Mouse (Mus musculus) embryo, embryonic 10.5 days (tissue): ENCODE measurements around the gene Lmntd1.
A peak's percentile ranks its signal among the peaks of the same experiment; 100 is the strongest.

Experiments
- DNase-seq: peaks from one replicate; pipeline ENCODE4 v3.0.0-alpha.2; 2015; ENCODE audit warnings: low spot score

Lmntd1 gene

DNA sequence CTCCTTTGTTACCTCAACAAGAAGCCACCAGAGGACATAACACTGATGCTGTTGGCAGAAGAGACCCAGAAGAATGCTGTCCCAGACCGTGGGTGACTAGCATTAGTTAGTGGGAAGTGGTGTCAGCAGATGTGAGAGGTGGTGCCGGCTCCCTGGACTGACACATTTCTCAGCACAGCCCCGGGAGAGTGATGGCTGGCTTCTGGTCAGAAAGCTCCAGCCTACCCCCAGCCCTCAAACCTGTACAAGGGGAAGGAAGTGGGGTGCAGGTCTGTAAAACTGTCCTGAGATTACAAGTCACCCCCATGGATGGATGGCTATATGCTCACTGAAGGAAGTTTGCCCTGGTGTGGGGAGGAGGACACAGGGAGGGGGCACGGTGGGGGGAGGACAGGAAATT is 235.4 kb downstream of the Lmntd1 start:
- DNase-seq: no peak

DNA sequence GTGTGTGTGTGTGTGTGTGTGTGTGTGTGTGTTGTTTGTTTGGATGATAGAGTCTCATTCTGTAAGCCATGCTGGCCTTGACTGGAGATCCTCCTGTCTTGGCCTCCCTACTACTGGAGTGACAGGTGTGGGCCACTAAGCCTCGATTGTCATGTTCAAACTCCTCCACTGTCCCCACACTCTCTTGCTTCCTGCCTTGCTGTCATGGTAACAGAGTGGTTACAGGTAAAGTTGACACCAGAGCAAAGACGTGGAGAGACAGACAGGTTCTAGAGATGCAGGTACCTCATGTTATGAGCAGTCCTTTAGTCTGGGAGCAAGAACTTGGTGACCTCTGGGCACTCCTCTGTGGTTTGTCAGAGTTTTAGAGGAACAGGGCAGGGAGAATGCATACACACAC is 239.7 kb downstream of the Lmntd1 start:
- no peak for DNase-seq

DNA sequence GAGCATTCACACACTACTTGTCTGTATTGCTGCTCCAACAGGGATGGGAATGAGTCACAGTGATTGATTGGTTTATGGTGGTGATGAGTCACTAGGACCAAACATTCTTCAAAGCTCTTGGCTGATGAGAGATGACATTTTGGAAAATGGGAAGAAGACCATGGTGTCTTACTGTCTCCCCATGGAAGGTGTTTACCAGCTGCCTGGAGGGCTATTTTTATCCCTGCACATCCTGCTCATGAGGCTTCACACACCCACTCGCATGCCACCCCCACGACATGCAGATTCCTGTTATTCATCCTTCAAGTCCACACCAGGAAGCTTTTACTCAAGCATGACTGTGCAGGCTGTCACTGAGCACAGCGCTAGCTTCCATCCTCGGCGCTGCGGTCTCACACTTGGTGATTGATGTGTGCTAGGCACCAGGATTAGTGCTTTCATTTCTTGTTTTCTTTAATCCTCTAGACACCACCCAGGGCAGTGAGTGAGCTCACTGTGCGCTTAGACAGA is 240.4 kb downstream of the Lmntd1 start:
- no peak for DNase-seq

DNA sequence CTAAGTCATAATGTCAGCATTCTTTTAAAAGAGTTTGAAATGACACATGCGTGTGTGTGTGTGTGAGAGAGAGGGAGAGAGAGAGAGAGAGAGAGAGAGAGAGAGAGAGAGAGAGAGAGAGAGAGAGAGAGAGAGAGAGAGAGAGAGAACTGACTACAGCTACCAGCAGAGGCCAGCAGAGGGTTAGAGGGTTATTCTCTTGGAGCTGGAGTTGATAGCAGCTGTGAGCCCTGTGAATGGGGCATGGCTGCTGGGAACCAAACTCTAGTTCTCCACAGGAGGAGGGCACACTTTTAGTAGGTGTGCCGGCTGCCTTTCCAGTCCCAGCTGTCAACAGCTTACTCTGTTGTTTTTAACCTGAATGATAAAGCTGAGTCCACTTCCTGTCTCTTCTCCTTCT is 242.1 kb downstream of the Lmntd1 start:
- no peak for DNase-seq

DNA sequence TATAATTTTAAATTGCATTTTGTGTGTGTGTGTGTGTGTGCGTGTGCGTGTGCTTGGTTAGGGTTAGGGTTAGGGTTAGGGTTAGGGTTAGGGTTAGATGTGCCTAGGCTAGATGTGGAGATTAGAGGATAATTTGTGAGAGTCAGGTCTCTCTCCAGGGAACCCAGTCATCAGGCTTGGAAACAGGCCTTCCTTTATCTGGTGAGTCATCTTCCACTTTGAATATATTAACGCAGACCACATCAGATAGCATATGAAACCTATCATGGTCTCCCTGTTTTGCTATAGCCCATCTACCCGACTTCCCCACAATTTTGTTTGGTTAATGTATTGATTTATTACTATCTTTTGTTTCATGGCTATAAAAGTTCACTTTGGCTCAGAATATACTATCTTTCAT is 242.5 kb downstream of the Lmntd1 start:
- no peak for DNase-seq

DNA sequence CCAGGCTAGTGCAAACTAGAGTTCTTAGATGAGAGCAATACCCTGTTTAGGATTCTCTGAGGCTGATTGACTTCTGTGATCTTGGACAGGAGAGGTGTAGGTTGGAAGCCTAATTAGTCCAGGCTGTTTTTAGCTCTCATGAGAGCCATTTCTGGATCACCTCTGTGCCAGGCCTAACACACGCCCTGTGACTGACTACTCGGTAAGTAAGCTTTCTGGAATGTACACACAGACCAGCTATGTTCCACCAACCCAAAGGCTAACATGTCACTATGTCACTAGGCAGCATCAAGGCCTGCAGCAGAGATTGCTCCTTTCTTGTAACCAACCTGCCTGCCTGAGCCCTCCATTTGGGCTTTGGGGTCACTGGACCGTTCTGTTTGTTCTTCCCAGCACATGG is 243.8 kb downstream of the Lmntd1 start:
- DNase-seq: no peak

DNA sequence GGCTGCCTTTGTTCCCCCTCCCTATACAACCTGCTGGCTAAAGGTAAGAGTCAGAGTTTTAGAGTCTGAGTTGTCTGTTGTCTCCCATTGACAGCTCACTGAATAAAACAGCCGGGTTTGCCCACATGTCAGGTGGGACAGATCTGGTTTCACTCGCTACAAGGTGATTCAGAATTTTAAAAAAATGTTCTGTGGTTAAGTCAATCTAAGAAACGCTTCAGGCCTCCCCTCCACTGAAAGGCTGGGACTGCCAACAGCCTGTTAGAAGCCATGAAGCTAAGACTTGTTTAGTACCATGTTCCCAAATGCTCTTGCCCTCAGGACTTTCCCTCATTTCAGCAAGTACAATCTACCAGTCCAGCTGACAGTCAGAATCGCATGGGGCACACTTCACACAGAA is 244.8 kb downstream of the Lmntd1 start:
- no peak for DNase-seq

DNA sequence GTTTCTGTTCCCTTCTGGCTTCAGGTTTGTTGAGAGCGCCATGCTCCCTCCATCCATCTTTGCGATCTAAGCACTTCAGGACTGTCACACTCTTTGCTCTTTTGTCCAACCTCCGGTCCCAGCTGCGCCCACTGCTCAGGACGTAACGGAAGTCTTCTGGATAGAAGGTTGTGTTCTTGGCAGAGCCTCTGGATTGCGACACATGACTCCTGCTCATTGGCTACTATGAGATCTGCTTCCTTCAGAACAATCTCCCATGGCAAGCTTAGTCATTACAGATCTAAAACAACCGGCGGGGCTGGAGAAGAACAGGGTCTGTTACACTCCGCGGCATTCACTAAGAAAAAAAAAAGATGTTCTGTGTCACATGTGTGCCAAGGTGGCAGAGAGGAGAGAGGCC is 247.6 kb downstream of the Lmntd1 start:
- DNase-seq: no peak

DNA sequence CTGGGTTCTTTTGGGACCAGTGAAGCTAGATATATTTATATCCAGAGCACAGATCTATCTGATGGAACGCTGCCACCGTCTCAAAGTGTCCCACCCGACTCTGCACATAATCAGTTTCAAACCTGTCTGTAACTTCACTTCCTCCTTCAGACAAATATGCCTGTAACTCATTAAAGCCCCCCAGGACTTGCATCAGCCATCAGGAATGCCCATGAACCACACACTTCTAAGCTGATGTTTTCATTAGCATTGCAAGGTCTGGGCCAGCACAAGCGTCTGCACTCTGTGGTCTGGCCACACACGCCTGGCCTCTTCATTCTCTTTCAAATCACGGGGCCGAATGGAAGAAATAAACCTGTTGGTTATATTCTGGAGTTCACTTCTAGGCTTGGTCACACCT is 250.4 kb downstream of the Lmntd1 start:
- no peak for DNase-seq

DNA sequence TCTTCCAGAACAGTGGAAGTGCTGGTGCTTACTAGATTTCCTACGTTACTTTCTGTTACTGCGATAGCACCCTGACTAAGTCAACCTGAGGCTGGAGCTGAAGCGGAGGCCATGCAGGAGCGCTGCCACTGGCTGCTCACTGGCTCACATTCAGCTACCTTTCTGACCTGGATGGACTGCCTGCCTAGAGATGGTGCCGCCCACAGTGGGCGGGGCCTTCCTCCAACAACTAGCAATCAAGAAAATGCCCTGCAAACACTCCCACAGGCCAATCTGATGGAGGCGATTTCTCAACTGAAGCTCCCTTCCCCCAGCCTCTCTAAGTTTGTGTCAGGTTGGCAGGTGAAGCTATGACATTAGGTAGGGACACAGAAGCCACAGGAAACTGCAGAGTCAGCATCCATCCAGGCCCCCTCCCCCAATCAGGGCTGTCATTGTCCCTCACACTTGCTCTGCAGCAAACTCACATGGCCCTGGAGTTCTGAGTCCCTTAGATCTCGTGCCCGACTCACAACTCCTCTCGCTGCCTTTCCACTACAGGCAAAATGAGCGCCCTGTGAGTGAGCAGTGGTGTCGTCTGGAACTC is 252.9 kb downstream of the Lmntd1 start:
- DNase-seq: no peak

DNA sequence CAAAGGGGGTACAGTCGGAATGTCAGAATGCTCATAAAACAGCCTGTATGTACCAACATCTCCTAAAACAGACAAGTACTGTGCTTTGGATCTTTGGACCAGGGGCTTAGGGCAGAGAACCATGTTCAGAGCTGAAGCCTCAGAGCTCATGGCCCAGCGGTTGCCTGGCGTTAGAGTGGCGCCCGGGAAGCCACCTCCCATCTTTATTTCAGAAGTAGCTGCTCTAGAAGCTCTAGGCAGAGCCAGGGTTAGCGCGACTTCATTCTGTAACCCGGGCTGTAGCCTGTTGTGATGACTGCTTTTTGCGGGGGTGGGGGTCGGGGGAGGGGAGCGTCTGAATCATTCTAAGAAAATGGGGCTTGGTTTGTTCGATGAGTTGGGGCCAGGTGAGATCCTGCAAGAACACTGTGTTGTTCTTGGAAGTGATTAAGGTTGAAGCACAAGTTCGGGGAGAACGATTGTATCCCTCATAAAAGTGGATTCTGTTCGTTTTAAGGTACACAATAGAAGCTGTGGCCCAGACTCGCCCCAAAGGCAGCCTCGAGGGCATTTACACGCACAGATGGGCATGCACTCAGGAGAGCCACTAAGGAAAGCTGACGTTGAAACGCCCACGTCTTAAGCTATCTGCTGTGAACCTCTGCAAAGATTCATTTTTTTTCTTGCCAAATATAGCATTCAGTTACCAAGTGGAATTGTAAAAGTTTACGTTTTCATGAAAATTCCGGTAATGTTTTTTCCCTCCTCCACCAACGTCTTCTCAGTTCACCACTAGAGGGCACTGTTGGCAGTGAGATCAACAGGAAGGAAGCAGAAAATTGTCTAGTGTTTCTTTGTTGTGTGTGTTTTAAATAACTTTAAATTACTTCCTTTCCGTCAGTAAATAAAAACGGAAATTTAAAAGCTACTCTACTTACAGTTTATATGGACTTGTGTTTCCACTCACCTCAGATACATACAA is 254.4 kb downstream of the Lmntd1 start:
- DNase-seq: peak; percentile 85

DNA sequence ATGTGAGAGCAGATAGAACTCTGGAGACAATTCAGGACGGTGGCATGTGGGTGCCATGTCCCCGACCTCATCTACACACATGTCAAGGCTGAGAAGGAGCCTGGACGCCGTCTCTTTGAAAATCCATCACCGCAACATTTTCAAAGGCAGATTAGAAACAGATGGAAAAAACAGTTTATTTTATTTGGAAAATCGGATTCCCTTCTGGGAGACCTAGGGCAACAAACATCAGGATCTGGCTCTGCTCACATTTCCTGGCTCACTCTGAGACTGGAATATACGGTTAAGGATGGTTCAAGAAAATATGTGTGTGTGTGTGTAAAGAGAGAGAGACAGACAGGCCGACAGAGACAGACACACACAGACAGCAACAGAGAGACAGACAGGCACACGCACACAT is 256.1 kb downstream of the Lmntd1 start:
- DNase-seq: no peak

DNA sequence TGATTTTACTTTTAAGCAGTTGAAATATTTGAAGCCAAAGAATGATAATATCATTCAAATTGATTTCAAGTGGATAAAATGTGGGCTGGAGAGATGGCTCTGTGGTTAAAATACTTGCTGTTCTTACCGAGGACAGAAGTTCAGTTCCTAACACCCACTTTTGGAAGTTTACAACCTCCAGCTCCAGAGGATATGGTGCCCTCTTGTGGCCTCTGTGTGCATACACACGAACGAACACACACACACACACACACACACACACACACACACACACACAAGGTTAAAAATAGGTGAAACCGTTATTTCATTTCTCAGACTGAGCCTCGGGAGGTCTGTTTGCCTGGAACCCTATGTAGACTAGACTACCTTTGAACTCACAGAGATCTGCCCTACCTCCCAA is 260.3 kb downstream of the Lmntd1 start:
- DNase-seq: no peak

DNA sequence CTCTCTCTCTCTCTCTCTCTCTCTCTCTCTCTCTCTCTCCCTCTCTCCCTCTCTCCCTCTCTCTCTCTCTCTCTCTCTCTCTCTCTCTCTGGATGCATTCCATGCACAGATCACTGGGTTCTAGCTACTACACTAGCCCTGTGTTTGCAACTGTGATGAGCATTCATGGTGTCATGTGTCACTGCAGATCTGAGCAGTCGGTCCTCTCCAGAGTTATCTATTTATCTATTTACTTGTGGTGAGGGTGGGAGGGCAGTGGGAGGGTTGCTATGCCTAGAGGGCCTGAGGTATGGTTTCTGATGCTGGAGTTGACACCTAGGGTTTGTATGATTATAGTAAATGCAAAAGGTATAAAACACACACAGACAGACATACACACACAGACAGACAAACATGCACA is 261.4 kb downstream of the Lmntd1 start:
- no peak for DNase-seq

DNA sequence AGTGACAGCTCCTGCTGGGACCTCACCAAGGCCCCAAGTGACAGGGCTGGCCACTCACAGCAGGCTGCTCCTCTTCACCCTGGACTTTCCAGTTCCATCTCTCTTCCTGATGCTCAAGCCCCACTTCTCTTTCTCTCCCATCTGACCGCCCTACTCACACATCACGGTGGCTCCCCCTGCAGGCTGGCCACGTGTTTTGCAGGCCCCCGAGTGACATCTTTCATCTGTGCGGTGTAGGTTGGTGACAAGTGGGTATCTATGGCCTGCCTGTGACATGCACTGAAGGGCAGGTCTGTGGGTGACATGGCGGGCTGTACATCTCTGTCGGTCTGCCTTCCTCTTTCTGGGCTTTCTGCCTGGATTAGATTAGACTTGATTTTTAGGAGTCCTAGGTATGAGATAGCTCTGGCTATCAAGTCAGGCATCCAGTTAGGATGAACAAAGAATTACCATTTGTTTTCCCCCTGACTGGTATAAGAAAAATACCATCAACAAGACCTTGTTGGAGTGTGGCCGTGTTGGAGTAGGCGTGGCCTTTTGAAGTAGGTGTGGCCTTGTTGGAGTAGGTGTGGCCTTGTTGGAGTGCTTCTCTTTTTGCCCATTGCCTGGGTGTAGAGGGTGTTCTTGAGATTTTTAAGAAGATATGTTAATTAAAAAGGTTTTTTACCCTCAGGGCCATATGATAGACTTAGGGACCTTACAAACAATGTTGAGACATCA is 265.8 kb downstream of the Lmntd1 start:
- DNase-seq: no peak

DNA sequence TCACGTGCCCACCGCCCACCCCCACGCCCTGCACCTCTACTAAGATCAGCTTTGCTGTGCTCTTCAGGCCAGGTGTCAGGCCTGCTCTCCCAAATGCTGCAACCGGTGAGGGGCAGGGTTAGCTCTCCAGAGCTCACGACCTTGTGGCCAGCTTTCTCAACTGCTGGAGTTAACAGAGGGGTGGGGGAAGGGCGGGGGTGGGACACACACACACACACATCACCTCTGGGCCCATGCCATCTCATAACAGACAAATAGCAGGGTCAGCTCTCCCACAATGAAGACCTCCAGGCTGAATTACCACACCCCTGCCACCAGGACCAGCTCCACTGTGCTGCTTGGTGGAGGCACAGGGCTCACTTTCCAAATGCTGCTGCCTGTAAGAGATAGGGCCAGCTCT is 266.5 kb downstream of the Lmntd1 start:
- no peak for DNase-seq

DNA sequence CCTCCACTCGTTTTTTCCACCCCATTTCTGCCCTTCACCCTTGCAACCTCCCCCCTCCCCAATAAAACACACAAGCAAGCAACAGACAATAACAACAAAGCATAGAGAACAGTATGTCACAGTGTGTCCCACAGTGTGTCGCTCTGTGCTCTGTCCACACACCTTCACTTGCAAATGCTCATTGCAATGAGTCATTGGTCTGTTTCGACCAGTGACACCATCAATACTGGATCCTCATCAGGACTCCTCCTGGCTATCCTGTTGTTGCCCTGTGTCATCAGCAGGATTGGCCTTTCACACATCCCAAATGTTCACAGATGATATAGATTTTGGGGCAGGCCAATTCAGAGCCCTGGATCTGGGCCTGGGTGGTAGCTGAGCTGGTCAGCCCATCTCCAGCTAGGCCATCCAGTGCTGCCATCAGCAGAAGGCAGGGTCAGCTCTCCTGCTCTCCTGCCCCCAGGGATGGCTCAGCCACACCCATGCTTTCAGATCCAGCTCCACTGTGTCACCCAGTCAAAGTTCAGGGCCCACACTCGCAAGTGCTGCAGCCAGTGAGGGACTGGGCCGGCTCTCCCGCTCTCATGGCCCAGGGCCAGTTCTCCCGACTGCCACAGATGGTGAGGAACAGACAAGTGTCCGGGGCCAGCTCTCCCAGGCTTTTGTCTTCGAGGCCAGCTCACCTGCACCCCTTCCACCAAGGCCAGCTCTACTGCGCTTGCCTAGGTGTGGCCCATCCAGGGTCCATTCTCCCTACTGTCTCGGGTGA is 267.1 kb downstream of the Lmntd1 start:
- no peak for DNase-seq

DNA sequence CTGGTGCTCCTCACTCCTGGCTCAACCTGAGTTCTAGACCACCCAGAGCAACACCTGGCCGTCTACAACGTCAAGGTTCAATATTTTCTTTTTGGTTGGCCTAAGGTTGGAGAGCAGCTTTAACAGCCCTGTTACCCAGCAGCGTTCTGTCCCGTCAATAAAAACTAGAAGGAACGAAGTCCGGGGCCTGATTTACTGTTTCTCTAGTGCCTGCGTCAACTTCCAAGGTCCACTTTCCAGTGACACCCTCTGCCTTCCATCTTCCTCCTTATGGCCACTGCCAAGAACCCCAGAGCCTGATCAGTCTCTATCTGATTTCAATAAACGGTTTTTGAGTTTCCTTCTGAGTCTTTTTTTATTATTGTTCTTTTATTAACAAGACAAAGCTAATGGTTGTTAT is 267.8 kb downstream of the Lmntd1 start:
- no peak for DNase-seq

DNA sequence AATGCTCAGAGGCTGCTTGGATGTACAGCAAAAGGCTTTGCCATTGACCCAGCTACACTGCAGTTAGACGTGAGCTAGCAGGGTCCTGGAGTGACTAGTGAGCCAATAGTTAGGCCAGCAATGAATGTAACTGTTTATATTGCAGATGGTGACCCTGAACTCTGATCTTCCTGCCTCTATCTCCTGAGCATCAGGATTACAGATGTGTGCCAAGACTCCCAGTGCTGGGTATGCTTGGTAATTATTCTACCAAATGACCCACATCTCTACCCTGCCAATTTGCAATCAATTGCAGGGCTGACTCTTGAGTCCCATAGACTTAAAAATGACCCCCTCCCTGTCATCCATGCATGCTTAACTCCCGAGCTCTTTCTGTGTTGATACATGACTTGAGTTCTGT is 269.4 kb downstream of the Lmntd1 start:
- no peak for DNase-seq

DNA sequence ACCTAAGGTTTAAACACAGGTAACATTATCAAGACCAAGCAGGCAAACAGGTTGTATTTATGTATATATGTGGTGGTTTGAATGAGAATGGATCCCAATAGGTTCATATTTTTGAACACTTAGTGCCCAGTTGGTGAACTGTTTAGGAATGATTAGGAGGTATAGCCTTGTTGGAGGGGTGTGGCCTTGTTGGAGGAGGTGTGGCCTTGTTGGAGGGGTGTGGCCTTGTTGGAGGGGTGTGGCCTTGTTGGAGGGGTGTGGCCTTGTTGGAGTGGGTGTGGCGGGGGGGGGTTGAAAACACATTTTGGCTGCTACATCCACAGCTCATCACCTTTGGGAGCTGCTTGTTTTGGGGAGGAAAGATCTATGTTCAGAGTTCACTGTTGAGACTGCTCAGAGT is 270.7 kb downstream of the Lmntd1 start:
- DNase-seq: no peak

DNA sequence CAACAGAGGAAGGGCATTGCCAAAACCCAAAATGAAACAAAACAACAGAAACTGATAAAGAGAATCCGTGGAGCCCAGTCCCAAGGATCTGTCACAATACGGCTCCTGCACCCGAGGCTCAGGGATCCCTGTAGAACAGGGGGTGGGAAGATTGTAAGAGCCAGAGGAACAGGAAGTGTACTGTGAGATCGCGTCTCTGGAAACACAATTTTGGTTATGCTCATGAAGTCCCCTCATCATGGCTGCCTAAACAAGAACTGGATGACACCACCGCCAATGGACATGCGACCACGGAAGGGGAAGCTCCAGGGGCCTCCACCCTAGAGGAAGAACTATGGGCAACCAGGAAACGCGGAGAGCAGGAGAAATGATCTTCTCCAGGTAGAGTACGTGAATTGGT is 271.3 kb downstream of the Lmntd1 start:
- DNase-seq: no peak
